Mouse (Mus musculus) lung, embryonic 14.5 days (tissue): ENCODE measurements around the gene Ankrd39. TPM values are rescaled to one million over a fixed set of nuclear protein-coding genes. Genes with fewer than 3 reads are reported as not detected.

Source experiments
- ATAC-seq: fragments of 200-750 bp; cut with Nextera tagmentation; 2 replicates; pipeline ENCODE4 v1.8.0; 2017; ENCODE audit warnings: mild to moderate bottlenecking, moderate TSS enrichment, moderate library complexity; ENCODE audit not compliant: insufficient read depth
- DNase-seq: peaks from one replicate; pipeline ENCODE4 v3.0.0-alpha.2; 2015
- H3K27ac ChIP-seq: fragments of 300-500 bp; sonication (generic); 2 replicates; pipeline ENCODE4 v1.5.1; 2014; ENCODE audit warnings: low read depth, mild to moderate bottlenecking, moderate library complexity
- H3K27me3 ChIP-seq: fragments of 300-500 bp; sonication (generic); 2 replicates; pipeline ENCODE4 v1.6.1; 2014; ENCODE audit warnings: low read length, control low read depth; ENCODE audit not compliant: insufficient read depth
- H3K36me3 ChIP-seq: fragments of 300-500 bp; sonication (generic); 2 replicates; pipeline ENCODE4 v1.6.1; 2014; ENCODE audit warnings: control low read depth; ENCODE audit not compliant: insufficient read depth
- H3K4me1 ChIP-seq: fragments of 300-500 bp; sonication (generic); 2 replicates; pipeline ENCODE4 v1.6.1; 2014; ENCODE audit warnings: antibody characterized with exemption, control low read depth; ENCODE audit not compliant: insufficient read depth
- H3K4me2 ChIP-seq: fragments of 300-500 bp; sonication (generic); 2 replicates; pipeline ENCODE4 v1.6.1; 2014; ENCODE audit warnings: mild to moderate bottlenecking
- H3K4me3 ChIP-seq: fragments of 300-500 bp; sonication (generic); 2 replicates; pipeline ENCODE4 v1.5.1; 2014; ENCODE audit warnings: low read depth, low read length
- H3K9ac ChIP-seq: fragments of 300-500 bp; sonication (generic); 2 replicates; pipeline ENCODE4 v1.6.1; 2014
- H3K9me3 ChIP-seq: fragments of 300-500 bp; sonication (generic); 2 replicates; pipeline ENCODE4 v1.6.1; 2016; ENCODE audit warnings: low read depth, low read length, control low read depth
- CTCF ChIP-seq: IDR thresholded peaks from 2 replicates; pipeline ENCODE4 v1.5.1; 2016; ENCODE audit warnings: antibody characterized with exemption, low read depth
- WGBS: fragments of 180-500 bp; shearing (Covaris S2); extraction: QIAGEN DNeasy Blood & Tissue Kit; methylation state at CpG from one replicate; pipeline ENCODE4 v1.1.7; 2014; 5-methylcytosine and 5-hydroxymethylcytosine counted together
- polyA plus RNA-seq: library from polyadenylated mRNA; unstranded; fragments of >200 nt; fragmentation: Nextera tagmentation; extraction: Ambion mirVana; gene quantifications from 2 replicates; pipeline ENCODE4 v1.2.1, GENCODE M21; 2014

Gene Ankrd39
- polyA plus RNA-seq, 1 experiment from 2014 or later = 19.9 TPM

DNA sequence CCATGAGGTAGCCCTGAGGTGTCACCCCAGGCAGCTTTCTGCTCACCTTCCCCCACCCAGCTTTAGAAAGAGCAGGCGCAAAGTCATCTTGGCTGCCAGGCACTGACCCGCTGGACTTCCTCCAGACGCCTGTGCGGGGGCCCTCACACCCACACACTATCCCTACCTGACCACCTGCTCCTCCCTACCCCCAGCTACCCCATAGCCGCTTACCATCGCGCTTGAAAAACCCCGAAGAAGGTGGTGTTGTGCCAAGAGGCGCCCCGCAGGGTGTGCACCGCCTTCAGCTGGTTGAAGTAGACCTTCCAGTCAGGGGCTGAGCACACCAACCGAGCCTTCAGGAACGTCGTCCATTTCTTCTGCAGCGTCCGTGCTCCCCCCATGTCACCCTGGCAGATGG is 5.3 kb upstream of the Ankrd39 start:
- Histone ChIP-seq H3K27me3 (no peaks in the 10 kb centered on the region), H3K27ac (no peak overlapping the region), H3K9me3 (no peaks in the 10 kb centered on the region), H3K36me3 (peaks cover 78% of the 10 kb centered on the region), H3K9ac (no peak overlapping the region), H3K4me1 (peaks cover 21% of the 10 kb centered on the region), H3K4me3 (no peak overlapping the region), H3K4me2 (no peak overlapping the region)
- ATAC-seq = no peak
- TF ChIP-seq CTCF = no peak
- WGBS = 86% methylated on average over 16 of the region's 16 CpGs
- DNase-seq = no peak

DNA sequence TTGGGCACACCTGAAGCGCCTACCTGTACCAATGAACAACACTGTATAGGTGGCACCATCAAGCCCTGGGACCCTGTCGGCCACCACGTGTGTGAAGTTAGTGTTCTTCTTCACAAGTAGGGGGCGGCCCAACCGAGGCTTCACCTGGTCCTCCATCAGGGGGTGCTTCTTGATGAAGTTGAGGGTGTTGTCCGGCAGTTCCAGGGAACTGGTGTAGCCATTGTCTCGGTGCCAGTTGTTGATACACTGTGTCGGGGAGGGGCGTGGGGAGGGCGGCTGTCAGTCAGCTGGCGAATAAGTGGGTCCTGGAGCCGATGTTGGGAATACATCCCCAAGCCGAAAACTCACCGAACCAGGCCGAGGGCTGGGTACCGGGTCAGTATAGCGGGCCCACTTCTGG is 4.7 kb upstream of the Ankrd39 start:
- H3K4me1 ChIP-seq = peaks cover 21% of the 10 kb centered on the region
- no peak overlapping the region for H3K4me3 ChIP-seq
- peak; percentile 5; the same call in 1 of the 2 replicates for TF ChIP-seq CTCF
- ATAC-seq = no peak
- H3K4me2 ChIP-seq = no peak overlapping the region
- no peak overlapping the region for H3K9ac ChIP-seq
- no peaks in the 10 kb centered on the region for H3K9me3 ChIP-seq
- peaks cover 78% of the 10 kb centered on the region for H3K36me3 ChIP-seq
- WGBS = 79% methylated on average over 17 of the region's 17 CpGs
- H3K27me3 ChIP-seq = no peaks in the 10 kb centered on the region
- no peak overlapping the region for H3K27ac ChIP-seq
- DNase-seq = no peak

DNA sequence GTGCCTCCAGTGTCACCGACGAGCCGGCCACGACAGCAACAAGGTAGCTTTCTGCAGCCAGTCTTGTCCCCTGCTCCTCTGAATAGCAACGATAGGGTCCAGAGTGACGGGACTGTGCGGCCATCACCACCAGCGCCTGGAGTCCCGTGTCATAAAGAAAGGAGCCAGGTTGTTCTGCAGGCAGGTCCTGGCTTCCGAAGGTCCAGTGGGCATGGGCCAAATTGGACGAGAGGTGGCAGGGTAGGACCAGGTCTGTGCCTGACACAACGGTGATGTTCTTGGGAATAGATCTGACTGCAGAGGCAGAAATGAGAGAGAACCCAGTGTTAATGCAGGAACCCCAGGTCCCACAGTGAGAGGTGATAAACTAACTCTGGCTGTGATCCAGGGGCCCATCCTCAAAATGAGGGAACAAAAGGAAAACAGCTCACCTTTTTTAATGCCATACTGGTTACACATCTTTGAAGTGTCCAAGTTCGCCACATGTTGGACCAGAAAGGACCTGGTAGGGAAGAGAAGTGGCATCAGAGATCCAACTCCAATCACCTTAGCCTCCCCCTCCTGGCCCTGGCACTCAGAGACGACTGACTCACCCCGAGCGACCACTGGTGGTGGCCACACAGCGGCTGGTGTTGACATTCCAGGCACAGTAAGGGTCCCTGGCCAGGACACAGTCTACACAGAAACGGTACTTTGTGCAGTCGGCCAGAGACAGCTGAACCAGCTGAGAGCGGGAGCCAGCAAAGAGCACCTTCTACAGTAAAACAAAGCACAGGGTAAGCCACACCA is 3.0 kb upstream of the Ankrd39 start:
- no peaks in the 10 kb centered on the region for H3K9me3 ChIP-seq
- ATAC-seq (no peak), DNase-seq (no peak)
- H3K27me3 ChIP-seq = no peaks in the 10 kb centered on the region
- 73% methylated on average over 20 of the region's 20 CpGs for WGBS
- no peak overlapping the region for H3K9ac ChIP-seq
- H3K4me3 ChIP-seq = no peak overlapping the region
- H3K4me2 ChIP-seq = no peak overlapping the region
- H3K27ac ChIP-seq = no peak overlapping the region
- TF ChIP-seq CTCF = no peak
- peaks cover 17% of the 10 kb centered on the region for H3K4me1 ChIP-seq
- peaks cover 74% of the 10 kb centered on the region for H3K36me3 ChIP-seq

DNA sequence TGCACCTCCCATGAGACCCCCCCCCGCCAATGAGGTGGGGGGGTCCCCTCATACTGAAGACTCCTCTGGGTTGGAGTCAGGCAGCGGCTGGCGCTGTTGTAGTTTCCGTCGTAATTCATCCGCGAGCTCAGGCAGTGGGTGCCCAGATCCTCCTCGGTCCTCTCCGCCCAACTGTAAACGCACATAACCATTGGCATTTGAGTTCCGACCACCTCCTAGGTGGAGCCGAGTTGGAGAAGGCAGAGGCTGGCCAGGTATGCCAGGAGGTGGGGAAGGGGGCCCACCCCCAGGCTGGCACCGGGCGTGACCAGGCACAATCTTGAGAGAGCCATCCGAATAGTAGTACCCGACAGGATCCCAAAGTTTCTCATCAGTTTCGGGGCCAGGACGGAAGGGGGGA is 2.2 kb upstream of the Ankrd39 start:
- TF ChIP-seq CTCF = no peak
- Histone ChIP-seq H3K9ac (peak overlapping the region; percentile 3; the same call in 1 of the 2 replicates), H3K27ac (no peak overlapping the region), H3K4me1 (peaks cover 12% of the 10 kb centered on the region), H3K27me3 (no peaks in the 10 kb centered on the region), H3K4me2 (no peak overlapping the region), H3K36me3 (peaks cover 66% of the 10 kb centered on the region), H3K4me3 (no peak overlapping the region), H3K9me3 (no peaks in the 10 kb centered on the region)
- ATAC-seq = no peak
- 77% methylated on average over 18 of the region's 18 CpGs for WGBS
- no peak for DNase-seq

DNA sequence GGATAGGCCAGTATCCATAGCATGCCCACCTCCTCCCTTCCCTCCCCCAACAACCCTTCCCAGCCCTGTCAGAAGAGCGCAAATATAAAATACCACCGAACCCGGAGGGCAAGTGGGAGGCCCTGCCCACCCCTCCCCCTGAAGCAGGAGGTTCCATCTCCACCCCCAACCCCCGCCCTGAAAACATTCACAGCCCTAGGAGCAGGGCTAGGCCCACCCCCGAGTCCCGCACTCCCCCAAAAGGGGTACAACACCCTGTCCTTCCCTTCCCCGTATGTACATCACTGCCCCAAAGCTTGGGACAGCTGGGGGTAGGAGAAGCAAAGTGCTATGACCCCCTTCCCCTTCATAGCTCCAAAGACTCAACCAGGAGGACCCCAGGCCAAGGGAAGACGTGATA is 1.5 kb upstream of the Ankrd39 start:
- no peak for TF ChIP-seq CTCF
- peaks cover 59% of the 10 kb centered on the region for H3K36me3 ChIP-seq
- 31% methylated on average over 8 of the region's 8 CpGs for WGBS
- H3K27ac ChIP-seq = no peak overlapping the region
- H3K9ac ChIP-seq = no peak overlapping the region
- 0 out of 2 replicates have a peak, but pooled peaks cover 8% of the 10 kb centered on the region for H3K4me1 ChIP-seq
- no peaks in the 10 kb centered on the region for H3K9me3 ChIP-seq
- 0 out of 2 replicates have a peak overlapping the region, but pooled peaks have one; percentile 10 for H3K4me2 ChIP-seq
- no peaks in the 10 kb centered on the region for H3K27me3 ChIP-seq
- ATAC-seq (no peak), DNase-seq (no peak)
- no peak overlapping the region for H3K4me3 ChIP-seq

DNA sequence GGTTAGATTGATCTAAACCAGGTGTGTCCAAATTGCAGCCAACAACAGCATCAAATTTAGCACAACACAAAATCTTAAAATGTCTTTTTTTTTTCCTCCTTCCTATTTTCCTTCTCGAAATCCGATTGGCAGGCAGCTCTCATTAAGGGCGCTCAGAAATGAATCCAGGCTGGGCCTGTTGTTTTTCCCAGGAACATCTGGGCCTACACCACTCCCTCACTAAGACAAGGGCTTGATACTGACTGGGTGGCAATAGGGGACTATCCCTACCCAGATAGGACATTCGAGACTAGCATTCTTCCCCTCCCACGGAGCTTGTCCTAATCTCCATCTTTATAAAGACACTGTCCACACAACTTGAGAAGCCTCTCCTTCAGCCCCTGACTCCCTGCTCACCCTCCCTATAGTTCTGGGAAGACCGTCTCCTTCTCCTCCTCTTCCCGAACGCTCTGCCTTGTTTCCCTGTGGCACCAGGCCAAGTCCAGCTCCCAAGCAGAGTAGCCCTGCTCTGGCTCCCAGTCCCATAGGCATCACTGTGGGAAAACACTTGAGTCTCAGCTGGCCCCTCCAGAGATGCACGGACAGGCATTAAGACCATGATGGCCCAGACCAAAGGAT is 845 bp upstream of the Ankrd39 start:
- Histone ChIP-seq H3K4me1 (0 out of 2 replicates have a peak, but pooled peaks cover 8% of the 10 kb centered on the region), H3K4me3 (no peak overlapping the region), H3K9me3 (no peaks in the 10 kb centered on the region), H3K36me3 (peaks cover 52% of the 10 kb centered on the region), H3K27ac (peak overlapping the region; percentile 72), H3K27me3 (no peaks in the 10 kb centered on the region), H3K9ac (peak overlapping the region; percentile 26; the same call in 1 of the 2 replicates), H3K4me2 (0 out of 2 replicates have a peak overlapping the region, but pooled peaks have one; percentile 10)
- no peak for TF ChIP-seq CTCF
- ATAC-seq (no peak), DNase-seq (peak; percentile 75)
- WGBS = 23% methylated on average over 9 of the region's 9 CpGs
